Mouse (Mus musculus) CD4-positive helper T cell, adult 2 months (primary cell): Measurements from ENCODE around the gene Olfr502.
"Not testable (repeated sequence)": the region's sequence is repeated elsewhere in the genome, so short reads cannot be mapped to it uniquely, and the experiment has no call there.

Experiments used
- DNase-seq: peaks from one replicate; pipeline ENCODE4 v3.0.0-alpha.2; 2012; ENCODE audit warnings: low read depth, missing footprints, low spot score

Gene Olfr502

GRCm38 (mm10) chr7:108524965-108525364 is at the start of gene Olfr502:
Gene Olfr502, minus strand, starts transcription at chr7:108525065.
- DNase-seq: no peak

- no peak for DNase-seq
Observed at GRCm38 (mm10) chr7:108565693-108566092, 40.8 kb upstream of the Olfr502 start, which contains the start of gene Olfr504. Gene Olfr504, minus strand, starts transcription at chr7:108565793.

GRCm38 (mm10) chr7:108544227-108544626 is 19.4 kb upstream of the Olfr502 start, which contains the start of gene Olfr503:
Gene Olfr503, plus strand, starts transcription at chr7:108544527.
- not testable (repeated sequence) for DNase-seq

DNA sequence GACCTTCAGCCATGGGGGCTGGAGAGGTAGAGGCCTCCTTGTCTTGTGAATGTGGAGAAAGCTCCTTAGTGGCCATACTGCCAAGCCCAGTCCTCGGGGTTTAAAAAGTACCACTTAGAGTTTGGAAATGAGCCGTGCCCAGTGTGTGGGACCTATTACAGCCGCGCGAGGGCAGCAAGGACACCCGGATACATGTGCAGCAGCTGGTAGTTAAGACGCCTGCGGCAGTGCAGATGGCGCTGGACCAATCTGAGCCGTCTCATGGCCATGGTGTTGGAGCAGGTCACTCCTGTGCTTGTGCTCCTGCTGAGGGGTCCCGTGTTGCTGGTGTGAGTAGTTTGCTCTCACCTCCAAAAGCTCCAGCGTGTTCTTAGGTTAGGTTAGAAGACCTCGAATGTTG is 17.6 kb upstream of the Olfr502 start:
- no peak for DNase-seq
